Mouse (Mus musculus): Measurements from ENCODE around the gene Hormad1. TPM values are rescaled to one million over a fixed set of nuclear protein-coding genes. Genes with fewer than 3 reads are reported as not detected.
A peak's percentile ranks its signal among the peaks of the same experiment; 100 is the strongest.
"Not testable (repeated sequence)": the region's sequence is repeated elsewhere in the genome, so short reads cannot be mapped to it uniquely, and the experiment has no call there.

The Hormad1 gene
- polyA plus RNA-seq, 1 experiment from 2014 or later: not detected

DNA sequence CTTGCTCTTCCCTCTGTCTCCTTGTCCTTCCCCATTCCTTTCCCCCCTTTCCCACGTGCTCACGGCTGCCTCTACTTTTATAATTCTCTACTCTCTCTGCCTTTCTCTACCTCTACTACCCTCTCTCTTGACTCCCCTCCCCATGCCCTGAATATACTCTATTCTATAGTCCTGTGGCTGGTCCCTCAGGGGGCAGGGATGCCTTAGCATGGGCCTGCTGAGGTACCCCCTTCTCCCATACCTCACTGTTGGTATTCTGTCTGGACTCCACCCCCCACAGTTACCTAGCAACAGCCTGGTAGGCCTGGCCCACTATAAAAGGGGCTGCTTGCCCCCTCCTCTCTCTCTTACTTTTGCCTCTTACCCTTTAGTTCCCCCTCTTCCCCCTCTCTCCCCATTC is 64.1 kb downstream of the Hormad1 start:
- Histone ChIP-seq H3K27me3 (ENCODE audit: control insufficient read depth, insufficient read depth, low read length) (no peaks in the 10 kb centered on the region), H3K4me2 (ENCODE audit: low read depth, low read length) (no peak overlapping the region), H3K9me3 (replicated peaks; ENCODE audit: control insufficient read depth, low read length) (no peaks in the 10 kb centered on the region), H3K4me3 (ENCODE audit: low read length) (no peak overlapping the region), H3K27ac (ENCODE audit: low read length) (no peak overlapping the region), H3K9ac (ENCODE audit: low read length) (no peak overlapping the region), H3K4me1 (ENCODE audit: control insufficient read depth, insufficient read depth, low read length) (peaks cover 9% of the 10 kb centered on the region), H3K36me3 (ENCODE audit: control insufficient read depth, insufficient read depth) (peaks cover 10% of the 10 kb centered on the region)
- no peak for ATAC-seq (replicated peaks; ENCODE audit: extremely low read depth, insufficient read depth, low FRiP score)
- 58% methylated on average over 2 of the region's 2 CpGs for WGBS

DNA sequence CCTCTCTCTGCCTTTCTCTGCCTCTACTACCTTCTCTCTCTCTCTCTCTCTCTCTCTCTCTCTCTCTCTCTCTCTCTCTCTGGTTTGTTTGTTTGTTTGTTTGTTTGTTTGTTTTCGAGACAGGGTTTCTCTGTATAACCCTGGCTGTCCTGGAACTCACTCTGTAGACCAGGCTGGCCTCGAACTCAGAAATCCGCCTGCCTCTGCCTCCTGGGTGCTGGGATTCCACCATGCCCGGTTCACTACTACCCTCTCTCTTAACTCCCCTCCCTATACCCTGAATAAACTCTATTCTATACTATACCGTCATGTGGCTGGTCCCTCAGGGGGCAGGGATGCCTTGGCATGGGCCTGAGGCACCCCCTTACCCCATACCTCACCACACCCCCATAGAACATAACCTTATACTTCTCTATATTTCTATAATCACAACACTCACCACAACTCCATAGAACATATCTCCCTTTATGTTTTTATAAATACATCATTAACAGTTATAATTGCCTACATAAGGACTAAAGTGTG is 64.6 kb downstream of the Hormad1 start:
- ATAC-seq (replicated peaks; ENCODE audit: extremely low read depth, insufficient read depth, low FRiP score); H3K9me3 ChIP-seq (replicated peaks; ENCODE audit: control insufficient read depth, low read length); H3K27me3 ChIP-seq (ENCODE audit: control insufficient read depth, insufficient read depth, low read length); H3K4me1 ChIP-seq (ENCODE audit: control insufficient read depth, insufficient read depth, low read length): not testable (repeated sequence)
- peaks cover 14% of the 10 kb centered on the region for H3K36me3 ChIP-seq (ENCODE audit: control insufficient read depth, insufficient read depth)
- WGBS: 68% methylated on average over 5 of the region's 5 CpGs
- peak overlapping the region; percentile 82 for H3K27ac ChIP-seq (ENCODE audit: low read length)
- H3K4me3 ChIP-seq (ENCODE audit: low read length): peak overlapping the region; percentile 72
- peak overlapping the region; percentile 63 for H3K9ac ChIP-seq (ENCODE audit: low read length)
- peak overlapping the region; percentile 60 for H3K4me2 ChIP-seq (ENCODE audit: low read depth, low read length)

DNA sequence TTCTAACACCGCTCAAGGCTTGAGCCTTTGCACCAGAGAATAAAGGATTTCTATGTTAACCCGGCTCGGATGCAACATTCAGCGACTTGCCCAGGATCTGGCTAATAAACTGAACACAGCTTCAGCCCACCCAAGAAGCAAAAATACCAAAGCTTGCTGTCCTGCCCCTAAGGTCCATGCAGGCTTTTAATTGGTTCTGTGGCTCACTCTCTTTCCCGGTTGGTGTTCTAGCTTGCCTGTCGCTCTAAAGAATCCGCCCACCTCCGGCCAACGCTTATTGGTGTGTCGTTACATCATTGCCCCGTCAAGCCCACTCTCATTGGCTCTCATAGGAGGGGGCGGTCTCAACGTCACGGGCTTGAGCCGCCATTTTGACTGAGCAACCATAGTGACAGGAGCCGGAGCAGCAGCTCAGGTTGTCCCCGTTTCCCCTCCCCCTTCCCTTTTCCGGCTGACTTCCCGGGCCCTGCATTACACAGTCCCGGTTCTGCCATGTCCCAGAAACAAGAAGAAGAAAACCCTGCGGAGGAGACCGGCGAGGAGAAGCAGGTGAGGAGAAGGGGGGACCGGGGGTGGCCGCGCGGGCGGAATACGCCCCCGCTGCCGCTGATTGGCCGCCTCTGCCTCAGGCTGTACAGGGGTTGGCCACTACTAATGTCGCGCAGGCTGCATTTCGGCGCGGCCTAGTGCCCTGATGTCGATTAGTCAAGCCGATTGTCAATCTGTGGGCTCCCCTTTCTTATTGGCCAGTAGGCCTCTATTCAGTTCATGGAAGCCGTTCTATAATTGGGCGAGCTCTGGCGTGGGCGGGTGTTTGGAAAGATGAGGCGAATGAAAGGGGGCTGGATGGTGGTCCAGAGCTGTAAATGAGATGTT is 65.4 kb downstream of the Hormad1 start, which contains the start of gene Ensa:
Gene Ensa (plus strand): TSS at position 366 of the 876 bp plus-strand sequence.
- H3K9me3 ChIP-seq (replicated peaks; ENCODE audit: control insufficient read depth, low read length): no peaks in the 10 kb centered on the region
- peak; percentile 98 for ATAC-seq (replicated peaks; ENCODE audit: extremely low read depth, insufficient read depth, low FRiP score)
- H3K4me3 ChIP-seq (ENCODE audit: low read length): peak within 1 kb of the TSS; percentile 72
- H3K4me2 ChIP-seq (ENCODE audit: low read depth, low read length): peak within 1 kb of the TSS; percentile 89
- peaks cover 21% of the 10 kb centered on the region for H3K36me3 ChIP-seq (ENCODE audit: control insufficient read depth, insufficient read depth)
- peak within 1 kb of the TSS; percentile 84 for H3K27ac ChIP-seq (ENCODE audit: low read length)
- peaks cover 9% of the 10 kb centered on the region for H3K4me1 ChIP-seq (ENCODE audit: control insufficient read depth, insufficient read depth, low read length)
- WGBS: under 1% methylated on average over 44 of the region's 44 CpGs
- peak within 1 kb of the TSS; percentile 75 for H3K9ac ChIP-seq (ENCODE audit: low read length)
- no peaks in the 10 kb centered on the region for H3K27me3 ChIP-seq (ENCODE audit: control insufficient read depth, insufficient read depth, low read length)

DNA sequence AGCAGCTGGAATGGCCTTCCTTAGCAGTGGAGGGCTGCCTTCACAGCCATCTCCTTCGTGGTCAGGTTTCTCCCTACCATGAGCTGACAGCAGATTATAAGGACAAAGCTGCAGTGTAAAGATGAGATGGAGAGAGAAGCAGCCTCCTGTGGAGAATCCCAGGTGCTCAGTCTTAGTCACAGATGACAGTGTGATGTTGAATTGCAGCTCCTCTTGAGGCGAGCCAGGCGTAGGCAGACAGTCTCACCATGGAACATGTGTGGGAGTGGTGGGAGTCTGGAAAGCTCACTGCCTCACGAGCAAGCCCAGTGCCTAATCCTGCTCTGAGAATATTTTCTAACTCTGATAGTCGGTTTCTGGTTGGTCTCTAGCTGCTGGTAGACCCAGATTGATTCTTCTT is 68.3 kb downstream of the Hormad1 start:
- no peak overlapping the region for H3K4me3 ChIP-seq (ENCODE audit: low read length)
- H3K9ac ChIP-seq (ENCODE audit: low read length): no peak overlapping the region
- no peak overlapping the region for H3K27ac ChIP-seq (ENCODE audit: low read length)
- no peaks in the 10 kb centered on the region for H3K9me3 ChIP-seq (replicated peaks; ENCODE audit: control insufficient read depth, low read length)
- H3K4me1 ChIP-seq (ENCODE audit: control insufficient read depth, insufficient read depth, low read length): peaks cover 9% of the 10 kb centered on the region
- 78% methylated on average over 5 of the region's 5 CpGs for WGBS
- H3K27me3 ChIP-seq (ENCODE audit: control insufficient read depth, insufficient read depth, low read length): no peaks in the 10 kb centered on the region
- no peak overlapping the region for H3K4me2 ChIP-seq (ENCODE audit: low read depth, low read length)
- ATAC-seq (replicated peaks; ENCODE audit: extremely low read depth, insufficient read depth, low FRiP score): no peak
- H3K36me3 ChIP-seq (ENCODE audit: control insufficient read depth, insufficient read depth): peaks cover 35% of the 10 kb centered on the region

DNA sequence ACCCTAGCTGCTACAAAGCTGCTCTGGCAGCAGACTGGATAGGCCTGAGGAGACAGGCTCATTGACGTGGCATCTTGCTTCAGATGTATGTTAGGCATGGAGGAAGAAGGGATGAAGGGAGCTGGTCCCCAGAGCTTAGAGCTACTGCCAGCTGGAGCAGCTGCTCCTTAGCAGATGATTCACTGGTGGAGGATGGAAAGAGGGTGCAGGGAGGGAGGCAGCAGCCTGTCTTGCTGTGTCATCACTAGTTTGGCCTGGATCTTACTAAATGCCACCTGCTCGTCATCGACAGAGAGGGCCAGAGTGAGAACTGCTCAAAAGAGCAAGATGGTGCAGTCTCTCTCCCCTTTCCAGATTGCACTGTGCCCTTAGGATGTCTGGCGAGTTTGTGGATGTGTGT is 70.3 kb downstream of the Hormad1 start:
- Histone ChIP-seq H3K9me3 (replicated peaks; ENCODE audit: control insufficient read depth, low read length) (no peaks in the 10 kb centered on the region), H3K9ac (ENCODE audit: low read length) (no peak overlapping the region), H3K27ac (ENCODE audit: low read length) (no peak overlapping the region), H3K4me3 (ENCODE audit: low read length) (no peak overlapping the region), H3K27me3 (ENCODE audit: control insufficient read depth, insufficient read depth, low read length) (no peaks in the 10 kb centered on the region), H3K4me2 (ENCODE audit: low read depth, low read length) (no peak overlapping the region), H3K4me1 (ENCODE audit: control insufficient read depth, insufficient read depth, low read length) (peaks cover 9% of the 10 kb centered on the region), H3K36me3 (ENCODE audit: control insufficient read depth, insufficient read depth) (peaks cover 46% of the 10 kb centered on the region)
- no peak for ATAC-seq (replicated peaks; ENCODE audit: extremely low read depth, insufficient read depth, low FRiP score)
- 77% methylated on average over 4 of the region's 4 CpGs for WGBS

DNA sequence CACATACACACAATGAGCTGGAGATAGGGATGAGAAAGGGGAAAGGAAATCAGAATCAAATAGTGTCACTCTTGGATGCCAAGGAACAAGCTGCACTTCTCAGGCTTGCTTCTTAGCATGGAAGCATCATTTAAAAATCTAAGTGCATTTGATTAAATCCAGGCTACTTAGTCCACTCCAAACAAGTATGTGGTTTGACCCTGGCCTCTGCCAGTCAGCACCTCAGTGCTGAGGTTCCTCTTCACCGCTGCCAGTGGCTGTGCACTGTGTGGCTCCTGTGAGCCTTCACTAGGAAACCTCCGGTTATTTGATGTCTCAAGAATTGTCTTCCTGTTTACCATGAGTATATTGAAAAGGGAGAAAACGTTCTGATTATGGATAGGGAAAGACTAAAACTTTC is 71.4 kb downstream of the Hormad1 start:
- H3K27me3 ChIP-seq (ENCODE audit: control insufficient read depth, insufficient read depth, low read length): no peaks in the 10 kb centered on the region
- peaks cover 47% of the 10 kb centered on the region for H3K36me3 ChIP-seq (ENCODE audit: control insufficient read depth, insufficient read depth)
- H3K4me1 ChIP-seq (ENCODE audit: control insufficient read depth, insufficient read depth, low read length): peaks cover 5% of the 10 kb centered on the region
- no peaks in the 10 kb centered on the region for H3K9me3 ChIP-seq (replicated peaks; ENCODE audit: control insufficient read depth, low read length)
- ATAC-seq (replicated peaks; ENCODE audit: extremely low read depth, insufficient read depth, low FRiP score): no peak
- H3K27ac ChIP-seq (ENCODE audit: low read length): no peak overlapping the region
- 66% methylated on average over 3 of the region's 3 CpGs for WGBS
- no peak overlapping the region for H3K4me3 ChIP-seq (ENCODE audit: low read length)
- H3K4me2 ChIP-seq (ENCODE audit: low read depth, low read length): no peak overlapping the region
- no peak overlapping the region for H3K9ac ChIP-seq (ENCODE audit: low read length)

DNA sequence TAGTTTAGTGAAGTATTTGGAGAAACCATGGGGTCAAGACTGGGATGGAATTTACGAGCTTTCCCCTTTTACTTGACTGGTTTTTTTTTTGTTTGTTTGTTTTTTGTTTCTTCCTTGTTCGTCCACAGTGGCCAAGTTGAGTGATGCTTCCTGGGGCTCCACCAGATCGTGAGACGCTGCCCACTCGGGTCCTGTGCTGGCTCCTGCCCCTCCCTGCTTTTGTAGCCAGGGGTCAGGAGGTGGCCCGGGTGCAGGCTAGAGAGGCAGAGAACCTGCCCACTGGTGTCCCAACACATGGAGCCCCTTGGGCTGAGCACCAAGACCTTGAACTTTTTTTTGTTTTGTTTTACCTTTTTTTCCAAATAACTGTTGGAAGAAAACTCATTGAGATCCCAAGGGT is 71.8 kb downstream of the Hormad1 start:
- ATAC-seq (replicated peaks; ENCODE audit: extremely low read depth, insufficient read depth, low FRiP score): no peak
- H3K4me2 ChIP-seq (ENCODE audit: low read depth, low read length): no peak overlapping the region
- no peaks in the 10 kb centered on the region for H3K9me3 ChIP-seq (replicated peaks; ENCODE audit: control insufficient read depth, low read length)
- peaks cover under 1% of the 10 kb centered on the region; the same call in 1 of the 2 replicates for H3K4me1 ChIP-seq (ENCODE audit: control insufficient read depth, insufficient read depth, low read length)
- no peak overlapping the region for H3K27ac ChIP-seq (ENCODE audit: low read length)
- H3K27me3 ChIP-seq (ENCODE audit: control insufficient read depth, insufficient read depth, low read length): no peaks in the 10 kb centered on the region
- H3K9ac ChIP-seq (ENCODE audit: low read length): no peak overlapping the region
- peaks cover 47% of the 10 kb centered on the region for H3K36me3 ChIP-seq (ENCODE audit: control insufficient read depth, insufficient read depth)
- H3K4me3 ChIP-seq (ENCODE audit: low read length): no peak overlapping the region
- WGBS: 70% methylated on average over 6 of the region's 6 CpGs

DNA sequence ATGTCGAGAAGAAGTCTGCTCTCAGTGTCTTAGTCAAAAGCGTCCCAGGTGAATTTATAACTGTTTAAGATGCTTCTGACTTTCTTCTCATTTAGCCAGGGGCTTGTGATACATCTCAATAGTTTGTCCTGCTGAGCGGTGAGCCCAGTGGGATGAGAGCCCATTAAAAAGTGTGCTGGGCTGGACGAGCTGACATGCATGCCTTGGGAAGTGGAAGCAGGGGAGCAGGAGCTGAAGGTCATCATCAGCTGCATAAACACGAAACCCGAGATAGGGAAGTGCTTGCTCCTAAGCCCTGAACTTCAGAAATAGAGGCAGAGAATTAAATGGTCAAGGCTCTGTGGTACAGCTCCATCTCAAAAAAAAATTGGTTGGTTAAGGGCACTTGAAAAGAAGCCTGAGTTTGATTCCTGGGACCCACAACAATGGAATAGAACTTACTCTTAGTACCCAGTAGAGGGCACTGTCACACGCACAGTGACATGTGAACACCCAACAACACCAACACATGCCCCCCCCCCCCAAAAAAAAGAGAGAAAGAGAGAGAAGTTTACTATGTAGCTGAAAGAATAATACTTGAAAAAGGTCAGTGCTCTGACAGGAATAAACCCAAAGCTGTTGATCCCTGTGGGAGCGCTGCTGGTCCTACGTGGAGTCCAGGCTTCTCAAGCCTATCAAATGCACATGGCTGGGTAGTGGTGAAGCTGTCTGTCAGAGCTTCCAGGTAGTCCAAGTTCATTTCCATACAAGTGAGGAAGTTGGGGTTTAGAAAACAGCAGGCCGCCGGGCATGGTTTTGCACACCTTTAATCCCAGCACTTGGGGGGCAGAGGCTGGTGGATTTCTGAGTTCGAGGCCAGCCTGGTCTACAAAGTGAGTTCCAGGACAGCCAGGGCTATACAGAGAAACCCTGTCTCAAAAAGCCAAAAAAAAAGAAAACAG is 73.4 kb downstream of the Hormad1 start:
- H3K36me3 ChIP-seq (ENCODE audit: control insufficient read depth, insufficient read depth): peaks cover 41% of the 10 kb centered on the region
- H3K27ac ChIP-seq (ENCODE audit: low read length): peak overlapping the region; percentile 70
- H3K9ac ChIP-seq (ENCODE audit: low read length): no peak overlapping the region
- H3K4me3 ChIP-seq (ENCODE audit: low read length): no peak overlapping the region
- ATAC-seq (replicated peaks; ENCODE audit: extremely low read depth, insufficient read depth, low FRiP score): peak; percentile 20; the same call in 1 of the 2 replicates
- no peaks in the 10 kb centered on the region for H3K9me3 ChIP-seq (replicated peaks; ENCODE audit: control insufficient read depth, low read length)
- no peak overlapping the region for H3K4me2 ChIP-seq (ENCODE audit: low read depth, low read length)
- 63% methylated on average over 12 of the region's 12 CpGs for WGBS
- no peaks in the 10 kb centered on the region for H3K27me3 ChIP-seq (ENCODE audit: control insufficient read depth, insufficient read depth, low read length)
- no peaks in the 10 kb centered on the region for H3K4me1 ChIP-seq (ENCODE audit: control insufficient read depth, insufficient read depth, low read length)
